Mouse (Mus musculus): ENCODE results near the gene Gm21773.
"Not testable (repeated sequence)": the region's sequence is repeated elsewhere in the genome, so short reads cannot be mapped to it uniquely, and the experiment has no call there.

Gm21773 gene

GRCm38 (mm10) chrY:25309260-25309659 lies at the start of gene Gm21773:
Gm21773 (minus strand) TSS chrY:25309360.
- DNase-seq (ENCODE audit: low spot score in 2 of 2), result not testable (repeated sequence)
